Mouse (Mus musculus): ENCODE measurements at regions not wholly inside any gene's neighbourhood (a gene's known extent, or its start where the extent isn't known, plus 50 kb on each side); places are given as distances from the start of the nearest gene placed in this dataset.

GRCm38 (mm10) chr14:45984135-45984892 is 326.4 kb upstream of the Ddhd1 start:
- no peak for DNase-seq (ENCODE audit: low read depth, low spot score)

- DNase-seq (ENCODE audit: low read depth, low spot score), result peak; percentile 79
These were observed 334.3 kb upstream of the Ddhd1 start for GRCm38 (mm10) chr14:45992041-45992869.

- DNase-seq (ENCODE audit: low read depth, low spot score), result peak; percentile 67
These were observed 334.9 kb upstream of the Ddhd1 start for GRCm38 (mm10) chr14:45992870-45993135.

GRCm38 (mm10) chr14:45993669-45994068 is 335.7 kb upstream of the Ddhd1 start:
- DNase-seq (ENCODE audit: low read depth, low spot score), result peak; percentile 45

GRCm38 (mm10) chr14:45996760-45997159 is 338.8 kb upstream of the Ddhd1 start:
- DNase-seq (ENCODE audit: low read depth, low spot score), result no peak

GRCm38 (mm10) chr14:46004078-46004477 is 346.1 kb upstream of the Ddhd1 start:
- DNase-seq (ENCODE audit: low read depth, low spot score), result no peak

- DNase-seq (ENCODE audit: low read depth, low spot score), result no peak
These were observed 347.4 kb upstream of the Ddhd1 start for GRCm38 (mm10) chr14:46005307-46005706.

GRCm38 (mm10) chr14:46013232-46013631 is 355.3 kb upstream of the Ddhd1 start:
- DNase-seq (ENCODE audit: low read depth, low spot score), result no peak

- DNase-seq (ENCODE audit: low read depth, low spot score), result no peak
These were observed 356.1 kb upstream of the Ddhd1 start for GRCm38 (mm10) chr14:46014090-46014489.

- no peak for DNase-seq (ENCODE audit: low read depth, low spot score)
These were observed 357.9 kb upstream of the Ddhd1 start for GRCm38 (mm10) chr14:46015682-46016400.

- DNase-seq (ENCODE audit: low read depth, low spot score), result no peak
These were observed 358.8 kb upstream of the Ddhd1 start for GRCm38 (mm10) chr14:46016701-46017106.

GRCm38 (mm10) chr14:46017286-46017685 is 359.3 kb upstream of the Ddhd1 start:
- no peak for DNase-seq (ENCODE audit: low read depth, low spot score)

GRCm38 (mm10) chr14:46017976-46018375 is 360.0 kb upstream of the Ddhd1 start:
- no peak for DNase-seq (ENCODE audit: low read depth, low spot score)

GRCm38 (mm10) chr14:46019240-46020025 is 359.8 kb upstream of the Gm15217 start:
- DNase-seq (ENCODE audit: low read depth, low spot score), result peak; percentile 17

GRCm38 (mm10) chr14:46034301-46034700 is 344.9 kb upstream of the Gm15217 start:
- DNase-seq (ENCODE audit: low read depth, low spot score), result no peak

GRCm38 (mm10) chr14:46060622-46061381 is 318.4 kb upstream of the Gm15217 start:
- DNase-seq (ENCODE audit: low read depth, low spot score), result no peak

GRCm38 (mm10) chr14:46067102-46067801 is 312.0 kb upstream of the Gm15217 start:
- peak; percentile 18 for DNase-seq (ENCODE audit: low read depth, low spot score)

- no peak for DNase-seq (ENCODE audit: low read depth, low spot score)
These were observed 308.0 kb upstream of the Gm15217 start for GRCm38 (mm10) chr14:46071244-46071643.

GRCm38 (mm10) chr14:46076738-46077137 is 302.5 kb upstream of the Gm15217 start:
- DNase-seq (ENCODE audit: low read depth, low spot score), result no peak
